Mouse (Mus musculus): ENCODE results near the gene Smpd4. TPM values are rescaled to one million over a fixed set of nuclear protein-coding genes. Genes with fewer than 3 reads are reported as not detected.

The Smpd4 gene
- total and polyA plus RNA-seq, 3 experiments: 24.5 to 55.5 (median 44.4) TPM

DNA sequence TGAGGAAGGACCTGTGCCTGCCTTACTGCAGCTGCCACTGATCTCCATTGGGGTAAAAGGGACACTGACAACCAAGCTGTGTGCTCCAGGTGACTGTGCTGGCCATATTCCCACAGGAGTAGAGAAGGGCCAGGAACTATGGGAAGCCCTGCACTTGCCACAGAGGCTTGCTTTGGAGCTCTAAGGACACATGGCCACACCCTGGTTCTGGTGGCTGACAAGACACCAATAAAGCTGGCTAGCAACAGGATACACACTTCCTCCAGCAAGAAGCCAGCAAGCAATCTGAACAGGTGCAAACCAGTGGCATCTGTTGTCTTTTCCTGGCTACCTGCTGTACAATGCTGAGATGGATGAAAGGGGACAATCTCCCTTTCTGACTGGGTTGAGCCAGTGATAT, 50.7 kb downstream of the Smpd4 start:
- DNase-seq (ENCODE audit: low spot score): no peak
- H3K4me3 ChIP-seq (ENCODE audit: low read depth, low read length): no peak overlapping the region
- peaks cover 95% of the 10 kb centered on the region for H3K36me3 ChIP-seq (replicated peaks)
- H3K27me3 ChIP-seq (ENCODE audit: insufficient read depth, low read length): no peaks in the 10 kb centered on the region
- no peaks in the 10 kb centered on the region for H3K9me3 ChIP-seq (replicated peaks)
- H3K4me1 ChIP-seq (ENCODE audit: insufficient read depth, low read depth, low read length): no peaks in the 10 kb centered on the region
- no peak for ATAC-seq (ENCODE audit: extremely low read depth, insufficient number of reproducible peaks, low FRiP score, poor library complexity, severe bottlenecking)
- TF ChIP-seq GATA2 (IDR thresholded peaks at IDR 0.05; ENCODE audit: borderline replicate concordance, low read depth, low read length) (no peak), POLR2AphosphoS5 (IDR thresholded peaks at IDR 0.05; ENCODE audit: insufficient replicate concordance, low read depth, low read length) (no peak), GATA1 (IDR thresholded peaks at IDR 0.05; ENCODE audit: borderline replicate concordance, low read length) (no peak), TAL1 (conservative IDR thresholded peaks at IDR 0.05; ENCODE audit: low read depth, low read length) (no peak), CTCF (IDR thresholded peaks at IDR 0.05; ENCODE audit: low read depth, low read length) (no peak)

Other genes with a start within 250 kb of the Smpd4 start
- 27.9 and 30.8 TPM in 2 replicates for gene Snap29, start 213.4 kb upstream of the Smpd4 start, total RNA-seq (2014; fragmentation: Nextera tagmentation)
- gene Snap29, start 213.4 kb upstream of the Smpd4 start, total RNA-seq (2017): 42.8 and 45.7 TPM in 2 replicates
- 5.3 and 6.5 TPM in 2 replicates for gene Snap29, start 213.4 kb upstream of the Smpd4 start, polyA plus RNA-seq (2012)
- 60.7 and 62.9 TPM in 2 replicates for gene Pi4ka, start 213.0 kb upstream of the Smpd4 start, total RNA-seq (2014; fragmentation: Nextera tagmentation)
- gene Pi4ka, start 213.0 kb upstream of the Smpd4 start, total RNA-seq (2017): 46.5 and 59.6 TPM in 2 replicates
- gene Pi4ka, start 213.0 kb upstream of the Smpd4 start, polyA plus RNA-seq (2012): 18.2 and 21.1 TPM in 2 replicates
- 40.3 and 46.9 TPM in 2 replicates for gene Crkl, start 167.4 kb upstream of the Smpd4 start, total RNA-seq (2014; fragmentation: Nextera tagmentation)
- gene Crkl, start 167.4 kb upstream of the Smpd4 start, total RNA-seq (2017): 20.4 and 22.9 TPM in 2 replicates
- 22.0 and 22.6 TPM in 2 replicates for gene Crkl, start 167.4 kb upstream of the Smpd4 start, polyA plus RNA-seq (2012)
- gene Aifm3, start 129.7 kb upstream of the Smpd4 start, total RNA-seq (2014; fragmentation: Nextera tagmentation): not detected in 2 replicates
- gene Aifm3, start 129.7 kb upstream of the Smpd4 start, total RNA-seq (2017): 0.05 TPM in 1 of 2 replicates, not detected in the other
- gene Aifm3, start 129.7 kb upstream of the Smpd4 start, polyA plus RNA-seq (2012): not detected in 2 replicates
- gene Lztr1, start 110.7 kb upstream of the Smpd4 start, total RNA-seq (2014; fragmentation: Nextera tagmentation): 48.4 and 78.0 TPM in 2 replicates
- gene Lztr1, start 110.7 kb upstream of the Smpd4 start, total RNA-seq (2017): 54.7 and 58.5 TPM in 2 replicates
- gene Lztr1, start 110.7 kb upstream of the Smpd4 start, polyA plus RNA-seq (2012): 35.9 and 42.5 TPM in 2 replicates
- gene Thap7, start 88.2 kb upstream of the Smpd4 start, total RNA-seq (2014; fragmentation: Nextera tagmentation): 11.7 and 22.5 TPM in 2 replicates
- gene Thap7, start 88.2 kb upstream of the Smpd4 start, total RNA-seq (2017): 38.1 and 54.1 TPM in 2 replicates
- gene Thap7, start 88.2 kb upstream of the Smpd4 start, polyA plus RNA-seq (2012): 148 and 183 TPM in 2 replicates
- gene Lrrc74b, start 58.1 kb upstream of the Smpd4 start, total RNA-seq (2014; fragmentation: Nextera tagmentation): 0.53 TPM in 1 of 2 replicates, not detected in the other
- gene Lrrc74b, start 58.1 kb upstream of the Smpd4 start, total RNA-seq (2017): 0.17 and 0.33 TPM in 2 replicates
- gene Lrrc74b, start 58.1 kb upstream of the Smpd4 start, polyA plus RNA-seq (2012): 0.03 TPM in 1 of 2 replicates, not detected in the other
- not detected in 2 replicates for gene P2rx6, start 57.5 kb upstream of the Smpd4 start, total RNA-seq (2014; fragmentation: Nextera tagmentation)
- gene P2rx6, start 57.5 kb upstream of the Smpd4 start, total RNA-seq (2017): 0.11 and 0.12 TPM in 2 replicates
- gene P2rx6, start 57.5 kb upstream of the Smpd4 start, polyA plus RNA-seq (2012): not detected in 2 replicates
- not detected in 2 replicates for gene Slc7a4, start 36.1 kb upstream of the Smpd4 start, total RNA-seq (2014; fragmentation: Nextera tagmentation)
- gene Slc7a4, start 36.1 kb upstream of the Smpd4 start, total RNA-seq (2017): 0.05 TPM in 1 of 2 replicates, not detected in the other
- not detected in 2 replicates for gene Slc7a4, start 36.1 kb upstream of the Smpd4 start, polyA plus RNA-seq (2012)
- not detected in 2 replicates for gene Ccdc74a, start 27.1 kb downstream of the Smpd4 start, total RNA-seq (2014; fragmentation: Nextera tagmentation)
- gene Ccdc74a, start 27.1 kb downstream of the Smpd4 start, total RNA-seq (2017): 3.7 and 4.2 TPM in 2 replicates
- 0.98 and 1.8 TPM in 2 replicates for gene Ccdc74a, start 27.1 kb downstream of the Smpd4 start, polyA plus RNA-seq (2012)
- 80.8 and 97.0 TPM in 2 replicates for gene Med15, start 113.5 kb downstream of the Smpd4 start, total RNA-seq (2014; fragmentation: Nextera tagmentation)
- gene Med15, start 113.5 kb downstream of the Smpd4 start, total RNA-seq (2017): 20.3 and 23.4 TPM in 2 replicates
- gene Med15, start 113.5 kb downstream of the Smpd4 start, polyA plus RNA-seq (2012): 221 and 227 TPM in 2 replicates
- not detected in 2 replicates for gene Klhl22, start 140.3 kb downstream of the Smpd4 start, total RNA-seq (2014; fragmentation: Nextera tagmentation)
- 0.06 and 2.1 TPM in 2 replicates for gene Klhl22, start 140.3 kb downstream of the Smpd4 start, total RNA-seq (2017)
- gene Klhl22, start 140.3 kb downstream of the Smpd4 start, polyA plus RNA-seq (2012): not detected in 2 replicates
- gene Scarf2, start 177.9 kb downstream of the Smpd4 start, total RNA-seq (2014; fragmentation: Nextera tagmentation): not detected in 2 replicates
- 0.06 TPM in 1 of 2 replicates, not detected in the other for gene Scarf2, start 177.9 kb downstream of the Smpd4 start, total RNA-seq (2017)
- not detected in 2 replicates for gene Scarf2, start 177.9 kb downstream of the Smpd4 start, polyA plus RNA-seq (2012)
- gene B830017H08Rik, start 213.8 kb downstream of the Smpd4 start, total RNA-seq (2014; fragmentation: Nextera tagmentation): not detected in 2 replicates
- gene B830017H08Rik, start 213.8 kb downstream of the Smpd4 start, total RNA-seq (2017): 0.33 TPM in 1 of 2 replicates, not detected in the other
- gene B830017H08Rik, start 213.8 kb downstream of the Smpd4 start, polyA plus RNA-seq (2012): 0.17 and 0.23 TPM in 2 replicates
- gene Car15, start 219.0 kb downstream of the Smpd4 start, total RNA-seq (2014; fragmentation: Nextera tagmentation): 2.3 and 2.4 TPM in 2 replicates
- gene Car15, start 219.0 kb downstream of the Smpd4 start, total RNA-seq (2017): 2.3 and 3.3 TPM in 2 replicates
- 0.13 and 0.89 TPM in 2 replicates for gene Car15, start 219.0 kb downstream of the Smpd4 start, polyA plus RNA-seq (2012)